Mouse (Mus musculus) C2C12 (cell line): ENCODE results near the gene Ksr2. TPM values are rescaled to one million over a fixed set of nuclear protein-coding genes. Genes with fewer than 3 reads are reported as not detected.
A peak's percentile ranks its signal among the peaks of the same experiment; 100 is the strongest.

Source experiments
- H3K27me3 ChIP-seq: one replicate; pipeline ENCODE4 v1.6.1; 2011; ENCODE audit not compliant: control insufficient read depth, insufficient read depth, insufficient read length
- H3K36me3 ChIP-seq: one replicate; pipeline ENCODE4 v1.6.1; 2011; ENCODE audit not compliant: control insufficient read depth, insufficient read depth
- H3K4me3 ChIP-seq: one replicate; pipeline ENCODE4 v1.5.1; 2011; ENCODE audit warnings: mild to moderate bottlenecking, control low read depth; ENCODE audit not compliant: poor library complexity, insufficient read depth, severe bottlenecking
- H3K79me2 ChIP-seq: one replicate; pipeline ENCODE4 v1.6.1; 2011; ENCODE audit not compliant: control insufficient read depth, insufficient read depth
- H3K79me3 ChIP-seq: one replicate; pipeline ENCODE4 v1.6.1; 2011; ENCODE audit warnings: low read depth, control low read depth
- H3ac ChIP-seq: one replicate; pipeline ENCODE3; 2011; ENCODE audit warnings: low read depth; ENCODE audit not compliant: control insufficient read depth, insufficient read length
- CEBPB ChIP-seq: IDR thresholded peaks from one replicate; pipeline ENCODE4 v1.6.1; 2011; ENCODE audit warnings: low read depth, mild to moderate bottlenecking, control low read depth, moderate library complexity
- CTCF ChIP-seq: IDR thresholded peaks from one replicate; pipeline ENCODE4 v1.5.1; 2011; ENCODE audit not compliant: control insufficient read depth, insufficient read depth, insufficient read length
- FOSL1 ChIP-seq: IDR thresholded peaks from one replicate; pipeline ENCODE4 v1.8.0; 2011; ENCODE audit warnings: mild to moderate bottlenecking, low read length; ENCODE audit not compliant: poor library complexity, insufficient read depth, severe bottlenecking
- MAX ChIP-seq: IDR thresholded peaks from one replicate; pipeline ENCODE4 v1.6.1; 2011; ENCODE audit warnings: mild to moderate bottlenecking, control low read depth
- MYOD1 ChIP-seq: IDR thresholded peaks from one replicate; pipeline ENCODE4 v1.6.1; 2011; ENCODE audit warnings: low read depth; ENCODE audit not compliant: control insufficient read depth, insufficient read length
- MYOG ChIP-seq: IDR thresholded peaks from one replicate; pipeline ENCODE4 v1.6.1; 2011; ENCODE audit not compliant: control insufficient read depth, insufficient read length; ENCODE audit errors: extremely low read depth
- USF1 ChIP-seq: IDR thresholded peaks from one replicate; pipeline ENCODE4 v1.6.1; 2011; ENCODE audit warnings: low read depth, mild to moderate bottlenecking, control low read depth, moderate library complexity
- polyA plus RNA-seq: library from polyadenylated mRNA; unstranded; fragments of >200 nt; fragmentation: generic; extraction: Trizol; gene quantifications from one replicate; pipeline ENCODE4 v1.2.1, GENCODE M21; 2012; ENCODE audit warnings: missing spikeins

Gene Ksr2
- polyA plus RNA-seq, 1 experiment = 0.01 TPM

DNA sequence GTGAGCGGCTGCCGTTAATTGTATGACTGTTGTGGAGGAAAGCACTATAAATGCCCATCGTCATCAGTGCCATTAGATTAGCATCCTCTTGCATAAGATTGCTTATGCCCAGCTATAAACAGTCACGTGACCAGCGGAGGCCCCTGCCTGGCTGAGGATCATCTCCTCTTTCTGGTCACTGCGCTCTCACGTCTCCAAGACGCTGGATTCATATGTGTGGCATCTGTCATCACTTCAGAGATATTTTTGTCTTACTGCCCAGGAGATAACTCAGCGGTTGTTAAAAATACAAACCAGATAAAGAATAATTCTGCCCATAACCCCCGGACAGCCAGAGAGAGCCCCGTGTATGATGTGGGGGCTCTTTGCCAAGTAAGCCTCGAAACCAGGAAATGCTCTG, 298.4 kb downstream of the Ksr2 start:
- Histone ChIP-seq H3K79me2 (no peaks in the 10 kb centered on the region), H3K27me3 (no peaks in the 10 kb centered on the region), H3ac (no peak overlapping the region), H3K79me3 (no peaks in the 10 kb centered on the region), H3K36me3 (no peaks in the 10 kb centered on the region), H3K4me3 (no peak overlapping the region)
- peak; percentile 8 for TF ChIP-seq USF1
- TF ChIP-seq CTCF = no peak
- no peak for TF ChIP-seq MYOD1
- no peak for TF ChIP-seq MAX
- no peak for TF ChIP-seq MYOG
- no peak for TF ChIP-seq CEBPB
- no peak for TF ChIP-seq FOSL1

DNA sequence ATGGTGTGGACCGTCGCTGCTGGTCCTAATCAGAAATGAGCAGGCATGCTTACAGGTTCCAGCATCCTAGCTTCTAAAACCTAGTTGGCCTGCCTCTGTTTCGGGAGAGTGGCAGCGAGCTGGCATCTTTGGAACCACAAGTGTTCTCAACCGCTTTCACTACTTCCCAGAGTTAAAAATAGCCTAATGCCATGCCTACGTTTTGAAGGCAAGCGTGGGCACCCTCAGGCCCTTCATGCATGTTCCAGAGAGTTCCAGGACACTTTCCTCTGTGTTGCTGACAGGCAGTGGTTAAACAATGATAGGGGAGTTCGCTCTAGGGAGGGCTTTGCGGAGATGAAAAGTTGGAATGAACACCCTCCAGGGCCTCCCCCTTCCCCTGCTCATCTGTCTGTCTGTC, 303.3 kb downstream of the Ksr2 start:
- Histone ChIP-seq H3ac (no peak overlapping the region), H3K27me3 (no peaks in the 10 kb centered on the region), H3K79me3 (no peaks in the 10 kb centered on the region), H3K79me2 (no peaks in the 10 kb centered on the region), H3K36me3 (no peaks in the 10 kb centered on the region), H3K4me3 (no peak overlapping the region)
- TF ChIP-seq CEBPB = no peak
- TF ChIP-seq FOSL1 = no peak
- no peak for TF ChIP-seq USF1

DNA sequence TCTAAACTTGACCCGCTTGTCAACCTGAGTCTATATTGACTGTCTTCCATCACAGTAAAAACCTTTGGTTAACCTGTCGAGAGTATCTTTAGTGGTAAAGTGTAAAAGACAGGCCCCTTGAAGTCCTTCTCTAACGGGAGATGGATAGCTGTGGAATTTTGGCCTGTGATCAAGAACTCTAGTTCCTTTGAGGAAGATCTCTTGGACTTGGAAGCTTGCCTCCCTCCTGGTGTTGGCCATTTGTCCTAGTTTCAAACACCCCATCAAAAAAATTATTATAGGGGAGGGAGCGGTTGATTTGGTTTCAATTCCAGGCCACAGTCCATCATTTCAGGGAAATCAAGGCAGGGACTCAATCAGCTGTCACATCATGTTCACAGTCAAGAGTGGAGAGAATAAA, 309.5 kb downstream of the Ksr2 start:
- H3K27me3 ChIP-seq = no peaks in the 10 kb centered on the region
- no peaks in the 10 kb centered on the region for H3K36me3 ChIP-seq
- H3ac ChIP-seq = no peak overlapping the region
- no peak overlapping the region for H3K4me3 ChIP-seq
- TF ChIP-seq MYOD1 = no peak
- TF ChIP-seq MAX = no peak
- no peak for TF ChIP-seq MYOG
- no peak for TF ChIP-seq CTCF
- TF ChIP-seq CEBPB = no peak
- TF ChIP-seq USF1 = no peak
- TF ChIP-seq FOSL1 = no peak
- H3K79me2 ChIP-seq = no peaks in the 10 kb centered on the region
- H3K79me3 ChIP-seq = no peaks in the 10 kb centered on the region

- Histone ChIP-seq H3K4me3 (no peak overlapping the region), H3K36me3 (no peaks in the 10 kb centered on the region), H3ac (no peak overlapping the region), H3K79me2 (no peaks in the 10 kb centered on the region), H3K27me3 (no peaks in the 10 kb centered on the region), H3K79me3 (no peaks in the 10 kb centered on the region)
- no peak for TF ChIP-seq CTCF
- no peak for TF ChIP-seq CEBPB
- no peak for TF ChIP-seq MYOG
- TF ChIP-seq USF1 = no peak
Observed at GRCm38 (mm10) chr5:117726548-117726947, 312.7 kb downstream of the Ksr2 start.

- no peak for TF ChIP-seq CTCF
- TF ChIP-seq USF1 = no peak
- no peak for TF ChIP-seq FOSL1
- no peak for TF ChIP-seq MAX
- no peak for TF ChIP-seq MYOG
- TF ChIP-seq MYOD1 = no peak
- TF ChIP-seq CEBPB = no peak
- no peak overlapping the region for H3ac ChIP-seq
- no peaks in the 10 kb centered on the region for H3K36me3 ChIP-seq
Observed at GRCm38 (mm10) chr5:117727138-117727537, 313.3 kb downstream of the Ksr2 start.

DNA sequence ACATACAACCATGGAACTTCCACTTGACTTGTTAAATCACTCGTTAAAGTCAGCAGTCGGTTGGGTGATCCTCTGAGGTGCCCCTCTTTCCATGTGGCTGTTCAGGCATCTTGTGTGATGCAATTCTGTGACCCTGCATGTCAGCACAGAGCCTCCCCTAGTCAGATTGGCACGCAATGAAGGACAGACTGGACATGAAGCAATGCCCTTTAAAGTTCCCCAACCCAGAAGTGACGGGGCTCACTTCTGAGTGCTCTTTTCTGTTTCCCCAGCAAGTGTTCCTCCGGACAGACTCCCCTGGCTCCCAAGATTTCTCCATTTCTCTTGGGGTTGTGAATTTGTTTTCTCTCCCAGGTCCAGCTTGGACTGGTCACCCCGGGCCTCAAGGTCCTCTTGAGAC, 317.5 kb downstream of the Ksr2 start:
- Histone ChIP-seq H3K36me3 (no peaks in the 10 kb centered on the region), H3K79me3 (no peaks in the 10 kb centered on the region), H3K79me2 (no peaks in the 10 kb centered on the region), H3ac (no peak overlapping the region), H3K27me3 (no peaks in the 10 kb centered on the region), H3K4me3 (no peak overlapping the region)
- no peak for TF ChIP-seq USF1
- no peak for TF ChIP-seq MYOG
- no peak for TF ChIP-seq CEBPB
- no peak for TF ChIP-seq CTCF
- no peak for TF ChIP-seq MYOD1

More at GRCm38 (mm10) chr5:117727138-117727537, 313.3 kb downstream of the Ksr2 start:
- H3K4me3 ChIP-seq = no peak overlapping the region
- H3K79me2 ChIP-seq = no peaks in the 10 kb centered on the region
- H3K27me3 ChIP-seq = no peaks in the 10 kb centered on the region
- H3K79me3 ChIP-seq = no peaks in the 10 kb centered on the region
